8 mouse cellular contexts compared by ENCODE assay signal in the genomic region with DNA sequence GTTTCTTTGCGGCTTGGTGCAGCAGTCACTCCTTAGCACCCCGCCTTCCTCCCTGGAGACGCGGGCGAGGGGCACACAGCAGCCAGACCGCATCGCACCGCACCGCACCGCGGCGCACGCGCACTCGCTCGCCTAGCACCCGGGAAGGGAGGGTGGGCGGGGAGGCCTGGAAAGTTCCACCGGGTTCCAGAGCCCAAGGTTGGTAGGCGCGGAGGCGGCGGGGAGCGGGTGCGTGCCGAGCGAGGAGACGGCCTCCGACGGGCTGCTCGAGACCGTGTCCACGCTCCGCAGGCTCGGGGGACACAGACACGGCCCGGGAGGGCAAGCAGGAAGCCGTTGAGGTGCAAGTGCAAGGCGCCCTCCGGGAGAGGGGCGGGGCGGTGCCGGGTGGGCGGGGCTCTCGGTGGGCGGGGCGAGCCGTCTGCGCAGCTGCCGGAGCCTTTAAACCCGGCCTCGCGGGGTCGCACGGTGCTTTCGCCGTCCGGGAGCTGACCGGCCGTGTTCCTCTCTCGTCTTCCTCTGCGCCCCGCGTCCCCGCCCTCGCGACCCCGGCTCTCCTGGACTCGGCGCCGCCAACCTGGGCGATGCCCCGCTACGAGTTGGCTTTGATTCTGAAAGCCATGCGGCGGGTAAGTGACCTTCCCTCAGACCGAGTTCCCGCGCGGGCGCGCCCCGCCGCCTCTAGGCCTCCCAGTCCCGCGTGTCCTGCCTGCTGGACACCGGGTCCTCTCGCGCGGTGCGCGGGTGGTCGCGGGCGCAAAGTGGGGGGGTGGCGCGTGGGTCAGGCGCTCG. TPM values are rescaled to one million over a fixed set of nuclear protein-coding genes. Genes with fewer than 3 reads are reported as not detected.
A peak's percentile ranks its signal among the peaks of the same experiment; 100 is the strongest.
DNase-seq lines count a peak whose midpoint lies in the region; ATAC-seq and TF ChIP-seq lines count a peak whose summit lies in the region.

A gene (plus strand): TSS at position 419 of the 792 bp plus-strand sequence.
A gene (plus strand): TSS at position 465 of the 792 bp plus-strand sequence.
A gene (plus strand): TSS at position 471 of the 792 bp plus-strand sequence.

- no peaks in the 10 kb centered on the region for H3K27me3 ChIP-seq in embryonic facial prominence, embryonic 12.5 days
- no peaks in the 10 kb centered on the region for H3K27me3 ChIP-seq in limb, embryonic 11.5 days (ENCODE audit: control insufficient read depth, insufficient read depth, low read length)
- H3K27me3 ChIP-seq in midbrain, embryonic 13.5 days: peaks cover 2% of the 10 kb centered on the region; the same call in 1 of the 2 replicates
- no peaks in the 10 kb centered on the region for H3K27me3 ChIP-seq in small intestine, adult 2 months (ENCODE audit: control insufficient read depth, insufficient read depth, low read length)

- peak within 1 kb of the TSS; percentile 83 for H3K27ac ChIP-seq in embryonic facial prominence, embryonic 12.5 days
- H3K27ac ChIP-seq in limb, embryonic 11.5 days (replicated peaks; ENCODE audit: low read depth, low read length): peak within 1 kb of the TSS; percentile 56; the same call in 1 of the 2 replicates
- peak within 1 kb of the TSS; percentile 84 for H3K27ac ChIP-seq in midbrain, embryonic 13.5 days
- peak within 1 kb of the TSS; percentile 84 for H3K27ac ChIP-seq in small intestine, adult 2 months (ENCODE audit: insufficient read depth, low read depth, low read length)

- H3K9me3 ChIP-seq in embryonic facial prominence, embryonic 12.5 days: peaks cover 9% of the 10 kb centered on the region
- no peaks in the 10 kb centered on the region; the same call in 1 of the 2 replicates for H3K9me3 ChIP-seq in limb, embryonic 11.5 days (ENCODE audit: control insufficient read depth, low read length)
- peaks cover 10% of the 10 kb centered on the region; the same call in 1 of the 2 replicates for H3K9me3 ChIP-seq in midbrain, embryonic 13.5 days

- under 1% methylated on average over 94 of the region's 99 CpGs for WGBS in embryonic facial prominence, embryonic 12.5 days
- WGBS in limb, embryonic 11.5 days: under 1% methylated on average over 86 of the region's 99 CpGs
- under 1% methylated on average over 90 of the region's 99 CpGs for WGBS in midbrain, embryonic 13.5 days
- under 1% methylated on average over 97 of the region's 99 CpGs for WGBS in small intestine, adult 2 months

- TF ChIP-seq CTCF in small intestine, adult 2 months (IDR thresholded peaks at IDR 0.05; ENCODE audit: extremely low read depth, insufficient read length, insufficient replicate concordance, low read depth, low read length): no peak

- ATAC-seq in embryonic facial prominence, embryonic 12.5 days (ENCODE audit: insufficient number of reproducible peaks, insufficient read depth, low FRiP score, low TSS enrichment): peak; percentile 87
- peak; percentile 90 for ATAC-seq in limb, embryonic 11.5 days (ENCODE audit: insufficient number of reproducible peaks, low FRiP score, low TSS enrichment, low read depth)
- peak; percentile 93 for ATAC-seq in midbrain, embryonic 13.5 days

- H3K4me2 ChIP-seq in embryonic facial prominence, embryonic 12.5 days (replicated peaks): peak within 1 kb of the TSS; percentile 81
- H3K4me2 ChIP-seq in limb, embryonic 11.5 days (ENCODE audit: low read depth, severe bottlenecking): peak within 1 kb of the TSS; percentile 86
- peak within 1 kb of the TSS; percentile 84 for H3K4me2 ChIP-seq in midbrain, embryonic 13.5 days (replicated peaks)

- peak within 1 kb of the TSS; percentile 86 for H3K9ac ChIP-seq in embryonic facial prominence, embryonic 12.5 days
- H3K9ac ChIP-seq in limb, embryonic 11.5 days (ENCODE audit: low read length): peak within 1 kb of the TSS; percentile 70
- peak within 1 kb of the TSS; percentile 88 for H3K9ac ChIP-seq in midbrain, embryonic 13.5 days (replicated peaks)

- H3K4me3 ChIP-seq in embryonic facial prominence, embryonic 12.5 days: peak within 1 kb of the TSS; percentile 98
- H3K4me3 ChIP-seq in limb, embryonic 11.5 days (ENCODE audit: low read depth, low read length): peak within 1 kb of the TSS; percentile 87
- H3K4me3 ChIP-seq in midbrain, embryonic 13.5 days (replicated peaks): peak within 1 kb of the TSS; percentile 82
- peak within 1 kb of the TSS; percentile 100 for H3K4me3 ChIP-seq in small intestine, adult 2 months (ENCODE audit: low read depth, low read length)

- TF ChIP-seq POLR2A in small intestine, adult 2 months (IDR thresholded peaks at IDR 0.05; ENCODE audit: low read depth, low read length): peak; percentile 87

- H3K4me1 ChIP-seq in embryonic facial prominence, embryonic 12.5 days: peaks cover 10% of the 10 kb centered on the region; the same call in 1 of the 2 replicates
- H3K4me1 ChIP-seq in limb, embryonic 11.5 days (ENCODE audit: control insufficient read depth, insufficient read depth, low read length): peaks cover 6% of the 10 kb centered on the region; the same call in 1 of the 2 replicates
- H3K4me1 ChIP-seq in midbrain, embryonic 13.5 days (replicated peaks): peaks cover 37% of the 10 kb centered on the region
- H3K4me1 ChIP-seq in small intestine, adult 2 months (ENCODE audit: control insufficient read depth, insufficient read depth, insufficient read length, low read length): peaks cover 5% of the 10 kb centered on the region; the same call in 1 of the 2 replicates

- peak; percentile 84 for DNase-seq in 3T3-L1 (ENCODE audit: low read depth, low spot score)
- DNase-seq in adrenal gland, postnatal 36 days: peak; percentile 88 to 92
- peak; percentile 99 for DNase-seq in heart, adult 11 months
- DNase-seq in kidney, adult 18-20 months: peak; percentile 93
- DNase-seq in limb, embryonic 11.5 days (ENCODE audit: low spot score): peak; percentile 95

- peaks cover 20% of the 10 kb centered on the region; the same call in 1 of the 2 replicates for H3K36me3 ChIP-seq in embryonic facial prominence, embryonic 12.5 days
- peaks cover 3% of the 10 kb centered on the region; the same call in 1 of the 2 replicates for H3K36me3 ChIP-seq in limb, embryonic 11.5 days (ENCODE audit: control insufficient read depth, insufficient read depth, low read length)
- H3K36me3 ChIP-seq in midbrain, embryonic 13.5 days: peaks cover 17% of the 10 kb centered on the region
- peaks cover 2% of the 10 kb centered on the region; the same call in 1 of the 2 replicates for H3K36me3 ChIP-seq in small intestine, adult 2 months (ENCODE audit: control insufficient read depth, insufficient read depth, low read length)

RNA-seq across cellular contexts. Expression of the first gene that starts in this region (rescaled TPM):
- total RNA-seq in adrenal gland, postnatal 36 days (2021): 100 to 1,000 TPM in 1 of 2 experiments, 10 to 100 TPM in 1; 84.1 to 117 TPM
- 106 and 113 TPM in 2 replicates for polyA plus RNA-seq in embryonic facial prominence, embryonic 12.5 days (2016; fragmentation: Nextera tagmentation; extraction: Ambion mirVana)
- polyA plus RNA-seq in limb, embryonic 11.5 days (2014; fragmentation: Nextera tagmentation; extraction: Ambion mirVana): 94.2 and 100.0 TPM in 2 replicates
- 149 and 153 TPM in 2 replicates for polyA plus RNA-seq in midbrain, embryonic 13.5 days (2015; fragmentation: Nextera tagmentation; extraction: Ambion mirVana)
- 6.9 and 10.8 TPM in 2 replicates for polyA plus RNA-seq in small intestine, adult 2 months (2012; rRNA removed)

RNA-seq across cellular contexts. Expression of the second gene that starts in this region (rescaled TPM):
- total RNA-seq in adrenal gland, postnatal 36 days (2021): not detected
- 0.35 TPM in 1 of 2 replicates, not detected in the other for polyA plus RNA-seq in embryonic facial prominence, embryonic 12.5 days (2016; fragmentation: Nextera tagmentation; extraction: Ambion mirVana)
- not detected in 2 replicates for polyA plus RNA-seq in limb, embryonic 11.5 days (2014; fragmentation: Nextera tagmentation; extraction: Ambion mirVana)
- polyA plus RNA-seq in midbrain, embryonic 13.5 days (2015; fragmentation: Nextera tagmentation; extraction: Ambion mirVana): 0.49 and 0.54 TPM in 2 replicates
- polyA plus RNA-seq in small intestine, adult 2 months (2012; rRNA removed): not detected in 2 replicates

RNA-seq across cellular contexts. Expression of the third gene that starts in this region (rescaled TPM):
- total RNA-seq in adrenal gland, postnatal 36 days (2021): 10 to 100 TPM; 26.4 to 59.1 TPM
- 11.7 and 11.8 TPM in 2 replicates for polyA plus RNA-seq in embryonic facial prominence, embryonic 12.5 days (2016; fragmentation: Nextera tagmentation; extraction: Ambion mirVana)
- 9.5 and 10.0 TPM in 2 replicates for polyA plus RNA-seq in limb, embryonic 11.5 days (2014; fragmentation: Nextera tagmentation; extraction: Ambion mirVana)
- 16.3 and 16.8 TPM in 2 replicates for polyA plus RNA-seq in midbrain, embryonic 13.5 days (2015; fragmentation: Nextera tagmentation; extraction: Ambion mirVana)
- 0.17 and 0.24 TPM in 2 replicates for polyA plus RNA-seq in small intestine, adult 2 months (2012; rRNA removed)

Comparison
In these comparisons a context has a peak if more than half of its experiments do, and no peak if none do; other contexts are left out.
1. Peak in every context shown above with its lines: DNase-seq, ATAC-seq, H3K4me3 ChIP-seq and H3K27ac ChIP-seq.